Mouse (Mus musculus): Measurements from ENCODE around the gene Spg11.

DNA sequence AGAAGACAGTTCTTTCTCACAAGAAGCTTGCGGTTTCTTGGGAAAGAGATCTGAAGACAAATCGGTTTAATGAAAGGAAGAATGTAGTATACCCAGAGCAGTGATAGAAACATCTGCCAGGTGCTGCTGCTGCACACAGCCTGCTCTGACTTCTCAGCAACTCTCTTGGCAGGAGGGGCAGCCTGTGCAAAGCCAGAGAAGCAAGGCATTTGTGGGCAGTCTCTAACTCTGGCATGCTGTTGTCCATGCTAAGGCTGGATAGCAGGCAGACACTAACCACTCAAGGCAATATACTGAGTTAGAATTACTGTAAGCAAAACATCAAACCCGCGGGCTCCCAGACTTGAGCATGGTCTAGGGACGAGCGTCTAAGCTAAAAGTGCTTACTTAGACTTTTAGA is 41.5 kb upstream of the Spg11 start:
- TF ChIP-seq CTCF (IDR thresholded peaks at IDR 0.05; ENCODE audit: extremely low read depth, insufficient read depth, low read length) = no peak
- no peak for TF ChIP-seq POLR2A (IDR thresholded peaks at IDR 0.05; ENCODE audit: extremely low read depth, insufficient read depth, low read length)

All from cortical plate, adult 2 months (tissue).